Comparison of ENCODE assay signal across 18 mouse cellular contexts in the genomic region with DNA sequence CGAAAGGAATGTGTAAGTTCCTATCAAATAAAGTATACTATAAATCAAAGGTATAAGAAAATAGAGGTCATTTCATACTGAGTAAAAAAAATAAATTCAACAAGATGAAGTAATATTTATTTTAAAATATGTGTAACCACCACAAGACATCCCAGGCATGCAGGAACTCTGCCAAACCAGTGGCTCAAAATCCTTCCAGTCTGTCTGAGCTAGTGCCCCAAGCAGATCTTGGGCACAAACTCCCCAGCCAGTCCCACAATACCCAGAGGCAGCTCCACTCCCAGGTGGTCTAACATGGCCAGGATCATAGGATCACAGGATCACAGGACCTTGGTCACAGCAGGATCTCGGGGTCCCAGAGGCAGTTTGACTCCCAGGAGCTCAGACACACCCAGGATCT.
"Had no signal": no experiment of that assay in that cellular context is flagged by ENCODE, and none has a peak within 500 bp of the region (broad histone marks: within the 10 kb centered on the region; RNA-seq: fewer than 3 reads in every experiment).

No protein-coding gene starts in this region.

- H3K4me2 ChIP-seq: limb, embryonic 12.5 days; limb, embryonic 15.5 days; liver, embryonic 12.5 days; liver, embryonic 15.5 days; midbrain, embryonic 11.5 days; neural tube, embryonic 12.5 days; neural tube, embryonic 15.5 days had no signal

- H3K27me3 ChIP-seq: limb, embryonic 12.5 days; limb, embryonic 15.5 days; liver, embryonic 12.5 days; liver, embryonic 15.5 days; neural tube, embryonic 12.5 days; neural tube, embryonic 15.5 days had no signal

- H3K36me3 ChIP-seq: limb, embryonic 12.5 days; limb, embryonic 15.5 days; liver, embryonic 12.5 days; liver, embryonic 15.5 days; neural tube, embryonic 12.5 days; neural tube, embryonic 15.5 days had no signal

- DNase-seq: kidney, adult 9 months; kidney, postnatal 14 days; kidney, postnatal 4 days; left cerebral cortex, postnatal 4 days; lung, adult 18-20 months; lung, postnatal 14 days; lung, postnatal 4 days; midbrain, embryonic 14.5 days; retina, postnatal 1 day; thymus, adult 18-20 months; thymus, postnatal 36 days had no signal

- H3K4me3 ChIP-seq: limb, embryonic 12.5 days; limb, embryonic 15.5 days; liver, embryonic 12.5 days; liver, embryonic 15.5 days; neural tube, embryonic 12.5 days; neural tube, embryonic 15.5 days had no signal
